Mouse (Mus musculus) common myeloid progenitor, adult 5-6 weeks (primary cell): ENCODE data around the gene Hils1. TPM values are rescaled to one million over a fixed set of nuclear protein-coding genes. Genes with fewer than 3 reads are reported as not detected.

Source experiments
- total RNA-seq: library from RNA; stranded (forward); fragments of 200-1000, 187-1606 nt; gene quantifications from 2 replicates; pipeline ENCODE4 v1.2.3, GENCODE M21; 2017

Hils1 gene
- total RNA-seq, 1 experiment from 2014 or later = not detected

Other genes with a start within 250 kb of the Hils1 start
- gene Cdc34b, start 225.8 kb upstream of the Hils1 start, total RNA-seq = 0.09 TPM in 1 of 2 replicates, not detected in the other
- gene Tmem92, start 184.9 kb upstream of the Hils1 start, total RNA-seq = not detected in 2 replicates
- not detected in 2 replicates for gene Col1a1, start 31.4 kb upstream of the Hils1 start, total RNA-seq
- not detected in 2 replicates for gene Sgca, start 8.7 kb downstream of the Hils1 start, total RNA-seq
- gene Ppp1r9b, start 23.4 kb downstream of the Hils1 start, total RNA-seq = 145 and 164 TPM in 2 replicates
- gene Samd14, start 42.3 kb downstream of the Hils1 start, total RNA-seq = 15.5 and 16.6 TPM in 2 replicates
- 1.7 and 3.7 TPM in 2 replicates for gene Pdk2, start 73.8 kb downstream of the Hils1 start, total RNA-seq
- 0.05 TPM in 1 of 2 replicates, not detected in the other for gene Itga3, start 109.2 kb downstream of the Hils1 start, total RNA-seq
- gene Dlx3, start 152.5 kb downstream of the Hils1 start, total RNA-seq = not detected in 2 replicates
- not detected in 2 replicates for gene Dlx4, start 178.7 kb downstream of the Hils1 start, total RNA-seq